Mouse (Mus musculus): Measurements from ENCODE around the gene Spag9.
"Not testable (repeated sequence)": the region's sequence is repeated elsewhere in the genome, so short reads cannot be mapped to it uniquely, and the experiment has no call there.

Gene Spag9

DNA sequence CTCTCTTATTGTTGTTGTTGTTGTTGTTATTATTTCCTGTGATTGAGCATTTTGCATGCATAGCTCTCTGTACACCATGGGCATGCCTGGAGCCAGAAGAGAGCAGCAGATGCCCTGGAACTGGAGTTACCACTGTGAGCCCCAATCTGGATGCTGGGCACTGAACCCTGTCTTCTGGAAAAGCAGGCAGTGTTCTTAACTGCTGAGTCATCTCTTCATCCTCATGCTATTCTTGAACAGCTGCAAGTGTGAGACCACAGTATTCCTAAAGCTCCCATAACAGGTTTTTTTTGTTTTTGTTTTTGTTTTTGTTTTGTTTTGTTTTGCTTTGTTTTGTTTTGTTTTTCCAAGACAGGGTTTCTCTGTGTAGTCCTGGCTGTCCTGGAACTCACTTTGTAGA lies 9.6 kb upstream of the Spag9 start:
- no peak for DNase-seq (ENCODE audit: low read depth, low spot score)

DNA sequence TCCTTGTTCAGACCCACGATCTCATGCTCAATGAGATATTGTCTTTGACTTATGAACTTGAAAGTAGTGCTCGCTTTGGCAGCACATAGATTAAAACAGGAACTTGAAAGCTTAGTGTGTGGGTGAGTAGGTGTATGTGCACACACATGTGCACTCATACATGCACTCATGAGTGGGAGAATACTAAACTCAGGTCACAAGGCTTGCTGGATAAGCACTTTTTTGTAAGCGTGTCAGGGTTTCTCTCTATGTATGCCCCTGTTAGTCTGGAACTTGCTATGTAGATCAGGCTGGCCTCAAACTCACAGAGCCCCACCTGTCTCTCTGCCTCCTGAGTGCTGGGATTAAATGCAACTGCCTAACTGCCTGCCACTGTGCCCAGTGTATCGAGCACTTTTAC lies 8.9 kb upstream of the Spag9 start:
- no peak for DNase-seq (ENCODE audit: low read depth, low spot score)

- DNase-seq (ENCODE audit: low read depth, low spot score) = no peak
Measured at GRCm38 (mm10) chr11:93987625-93988327, 8.1 kb upstream of the Spag9 start.

GRCm38 (mm10) chr11:93988328-93989062 lies 7.4 kb upstream of the Spag9 start:
- DNase-seq (ENCODE audit: low read depth, low spot score) = no peak

DNA sequence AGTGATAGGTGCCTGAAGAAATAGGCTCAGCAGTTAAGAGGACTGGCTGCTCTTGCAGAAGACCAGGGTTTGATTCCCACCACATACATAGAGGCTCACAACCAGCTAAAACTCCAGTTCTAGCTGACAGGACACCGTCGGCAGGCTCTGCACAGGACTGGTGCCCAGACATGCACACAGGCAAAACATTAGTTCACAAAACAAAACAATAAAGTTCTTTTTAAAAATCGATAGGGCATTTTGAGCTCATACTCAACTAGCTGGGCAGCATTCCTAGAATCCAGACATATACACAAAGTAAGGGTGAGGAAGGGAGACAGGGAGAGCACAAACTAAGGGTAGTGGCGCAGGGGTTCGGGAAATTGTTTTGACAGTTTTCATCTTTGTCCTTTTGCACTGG lies 1.4 kb upstream of the Spag9 start:
- DNase-seq (ENCODE audit: low read depth, low spot score) = no peak

DNA sequence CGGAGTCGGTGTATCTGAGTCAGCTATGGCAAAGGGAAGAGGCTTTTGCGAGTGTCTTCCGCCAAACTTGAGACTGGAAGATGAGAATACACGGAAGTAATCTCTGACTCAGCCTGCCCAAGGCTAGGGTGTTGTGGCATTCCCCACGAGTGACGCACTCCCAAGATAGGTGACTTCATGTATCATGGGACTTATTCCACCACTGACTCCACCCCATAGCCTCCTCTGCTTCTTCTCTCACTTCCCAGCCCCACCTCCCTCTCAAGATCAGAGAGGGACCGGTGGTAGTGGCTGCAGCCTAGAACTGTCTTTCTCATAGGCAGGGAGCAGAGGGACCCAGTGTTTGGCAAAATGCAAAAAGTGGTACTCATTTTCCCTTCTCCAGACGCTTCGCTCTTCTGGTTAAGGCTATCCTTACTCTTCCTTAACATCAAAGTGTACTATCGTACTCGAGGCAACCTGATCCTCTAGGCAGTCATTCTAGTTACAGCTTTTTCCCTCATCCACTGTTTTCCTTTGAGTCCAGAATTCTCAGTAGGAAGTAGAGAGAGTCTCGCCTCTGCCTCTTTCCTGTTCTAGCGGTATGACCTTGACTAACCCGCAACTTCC lies 676 bp upstream of the Spag9 start:
- DNase-seq (ENCODE audit: low read depth, low spot score) = peak; percentile 88

- no peak for DNase-seq (ENCODE audit: low read depth, low spot score)
Measured at GRCm38 (mm10) chr11:93996306-93997140, 632 bp downstream of the Spag9 start.

DNA sequence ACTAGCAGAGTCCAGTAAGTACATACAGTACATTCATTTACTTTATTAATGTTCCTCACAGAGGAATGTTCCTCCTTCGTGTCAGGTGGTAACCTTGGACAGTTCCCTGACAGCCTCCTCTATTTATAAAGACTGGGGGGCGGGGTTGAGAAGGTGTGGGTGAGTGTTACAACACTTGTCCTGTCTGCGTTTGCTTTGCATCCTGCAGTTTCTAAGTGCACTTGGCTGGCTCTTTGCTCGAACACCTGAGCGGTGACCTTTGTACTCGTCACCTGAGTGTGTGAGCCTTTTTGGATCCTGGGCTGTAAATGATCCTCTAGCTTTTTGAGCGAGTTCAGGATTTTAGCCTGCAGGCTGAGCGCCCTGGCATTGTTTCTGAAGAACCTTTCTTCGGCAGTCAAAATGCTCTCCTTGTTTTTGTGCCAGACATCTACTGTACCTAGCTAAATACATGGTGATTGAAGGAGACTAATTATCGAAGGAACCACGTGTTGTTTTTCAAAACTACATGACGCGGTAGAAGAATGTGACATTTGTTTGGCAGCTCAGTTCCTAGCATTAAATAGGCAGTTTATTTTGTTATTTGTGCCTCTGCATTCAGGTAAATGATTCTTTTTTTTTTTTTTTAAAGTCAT lies 1.4 kb downstream of the Spag9 start:
- DNase-seq (ENCODE audit: low read depth, low spot score) = no peak

DNA sequence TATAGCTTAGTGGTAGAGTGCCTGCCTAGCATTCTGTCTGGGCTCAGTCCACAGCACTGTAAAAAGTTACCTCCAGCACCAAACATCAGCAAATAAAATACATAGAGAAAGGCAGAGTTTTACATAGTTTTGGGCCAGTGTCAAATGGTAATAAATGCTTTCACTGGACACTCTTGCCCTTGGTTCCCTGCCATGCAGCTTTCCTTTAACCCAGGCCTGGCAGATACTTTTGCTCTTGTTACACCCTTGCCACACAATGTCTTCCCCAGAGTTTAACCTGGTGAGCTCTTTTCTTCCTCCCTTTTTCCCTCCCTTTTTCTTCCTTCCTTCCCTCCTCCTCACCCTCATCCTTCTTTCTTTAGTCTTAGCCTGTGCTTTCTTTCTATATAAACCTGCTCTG lies 3.4 kb downstream of the Spag9 start:
- no peak for DNase-seq (ENCODE audit: low read depth, low spot score)

GRCm38 (mm10) chr11:94003346-94003745 lies 7.5 kb downstream of the Spag9 start:
- DNase-seq (ENCODE audit: low read depth, low spot score) = no peak

GRCm38 (mm10) chr11:94019091-94019490 lies 23.2 kb downstream of the Spag9 start:
- no peak for DNase-seq (ENCODE audit: low read depth, low spot score)

- DNase-seq (ENCODE audit: low read depth, low spot score) = no peak
Measured at GRCm38 (mm10) chr11:94020403-94020802, 24.5 kb downstream of the Spag9 start.

- no peak for DNase-seq (ENCODE audit: low read depth, low spot score)
Measured at GRCm38 (mm10) chr11:94026289-94026688, 30.4 kb downstream of the Spag9 start.

DNA sequence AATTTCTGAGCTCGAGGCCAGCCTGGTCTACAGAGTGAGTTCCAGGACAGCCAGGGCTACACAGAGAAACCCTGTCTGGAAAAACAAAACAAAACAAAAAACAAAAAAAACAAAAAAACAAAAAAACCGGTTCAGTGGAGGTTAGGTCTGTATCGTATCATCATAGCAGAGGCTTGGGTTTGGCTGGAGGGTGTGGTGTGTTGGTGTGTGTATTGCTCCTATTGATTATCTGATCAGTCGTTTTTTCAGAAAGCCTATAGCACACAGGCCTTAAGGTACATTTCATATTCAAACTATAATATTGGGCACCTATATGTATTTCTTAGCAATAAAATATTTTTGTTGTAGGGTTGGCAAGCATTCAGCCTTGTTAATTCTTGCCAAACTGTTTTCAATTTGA lies 36.2 kb downstream of the Spag9 start:
- DNase-seq (ENCODE audit: low read depth, low spot score) = no peak

DNA sequence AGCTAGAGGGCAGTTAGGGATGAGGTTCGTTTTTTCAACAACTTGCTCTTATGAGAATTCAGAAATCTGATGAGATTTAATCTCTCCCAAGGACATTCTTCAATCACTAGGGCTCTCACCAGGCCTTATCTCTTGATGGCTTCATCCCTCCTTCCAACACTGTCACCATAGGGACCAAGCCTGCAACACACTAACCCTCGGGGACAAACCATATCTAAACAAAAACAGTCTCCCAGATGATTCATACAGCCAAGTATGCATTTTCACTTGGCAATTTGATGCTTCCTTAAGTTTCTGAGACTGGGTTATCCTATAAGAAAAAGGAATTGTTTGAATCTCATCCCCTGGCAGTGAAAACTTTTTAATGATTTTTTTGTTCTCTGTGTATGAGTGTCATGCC lies 37.1 kb downstream of the Spag9 start:
- no peak for DNase-seq (ENCODE audit: low read depth, low spot score)

DNA sequence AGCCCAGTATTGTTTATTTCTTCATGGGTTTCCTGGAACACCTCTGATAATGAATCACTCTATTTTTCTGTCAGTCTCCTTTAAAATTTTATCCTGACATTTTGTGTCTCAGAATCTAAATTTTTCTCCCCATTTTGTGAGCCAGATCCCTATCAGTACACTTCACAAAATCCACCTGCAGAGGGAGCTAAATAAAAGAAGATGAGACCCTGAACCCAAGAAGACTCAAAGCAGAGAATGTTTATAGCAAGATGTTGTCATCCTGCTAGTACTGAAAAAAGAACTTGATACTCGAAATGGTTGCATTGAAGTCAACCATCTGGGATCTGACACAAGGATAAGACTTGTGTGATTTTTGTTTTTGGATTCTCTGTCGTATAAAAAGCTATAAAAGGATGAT lies 40.1 kb downstream of the Spag9 start:
- DNase-seq (ENCODE audit: low read depth, low spot score) = peak; percentile 63

DNA sequence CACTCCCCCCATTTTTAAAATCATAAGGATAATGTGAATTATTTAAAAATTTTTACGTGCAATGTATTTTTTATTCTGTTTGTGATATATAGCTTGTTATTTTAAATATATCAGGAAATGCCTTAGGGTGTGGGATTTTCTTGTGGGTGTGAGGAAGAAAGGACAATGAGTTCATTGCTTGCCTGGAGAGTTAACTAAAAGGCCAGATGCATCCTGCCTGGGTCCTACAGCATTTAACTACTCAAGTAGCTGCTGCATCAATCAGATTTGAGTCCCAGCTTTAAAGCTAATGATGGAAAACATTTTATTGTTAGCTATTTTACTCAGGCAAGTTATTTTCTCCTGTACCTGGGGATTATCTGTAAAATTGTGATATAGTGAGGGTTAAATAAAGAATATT lies 45.6 kb downstream of the Spag9 start:
- no peak for DNase-seq (ENCODE audit: low read depth, low spot score)

GRCm38 (mm10) chr11:94042301-94042700 lies 46.4 kb downstream of the Spag9 start:
- DNase-seq (ENCODE audit: low read depth, low spot score) = not testable (repeated sequence)

- peak; percentile 98 for DNase-seq (ENCODE audit: low read depth, low spot score)
Measured at GRCm38 (mm10) chr11:94043998-94044985, 48.4 kb downstream of the Spag9 start.

DNA sequence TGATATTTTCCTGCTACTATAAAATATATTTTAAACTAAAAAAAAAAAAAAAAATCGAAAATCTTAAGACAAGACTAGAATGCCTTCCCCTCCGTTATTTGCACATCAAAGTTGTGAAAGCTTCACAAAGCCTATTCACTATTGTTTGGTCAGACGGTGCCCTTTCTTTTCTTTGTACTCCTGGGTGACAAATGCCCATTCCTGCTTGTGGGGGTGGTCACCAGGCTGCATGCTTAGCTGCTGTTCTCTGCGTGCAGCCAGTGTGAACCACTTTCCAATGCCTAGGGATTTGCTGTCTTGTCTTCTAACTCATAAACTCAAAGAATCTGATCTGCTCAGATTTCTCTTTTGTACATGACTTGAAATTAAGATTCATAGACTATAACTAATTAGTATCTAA lies 49.1 kb downstream of the Spag9 start:
- no peak for DNase-seq (ENCODE audit: low read depth, low spot score)

Measured in telencephalon, adult 2 months (tissue).